Mouse (Mus musculus): ENCODE results near the gene Fam3b.

GRCm38 (mm10) chr16:97504793-97505192, 9.8 kb downstream of the Fam3b start:
- TF ChIP-seq E2F4 (IDR thresholded peaks at IDR 0.05; ENCODE audit: insufficient read depth) (no peak), USF1 (IDR thresholded peaks at IDR 0.05; ENCODE audit: low read depth) (no peak), POLR2A (IDR thresholded peaks at IDR 0.05; ENCODE audit: insufficient read length, low read depth) (no peak), POLR2AphosphoS2 (IDR thresholded peaks at IDR 0.05; ENCODE audit: insufficient read length, low read depth) (no peak), TCF12 (IDR thresholded peaks at IDR 0.05; ENCODE audit: insufficient read depth, poor library complexity, severe bottlenecking) (no peak), SRF (IDR thresholded peaks at IDR 0.05; ENCODE audit: control insufficient read depth, insufficient read length, low read depth) (no peak), MYOG (IDR thresholded peaks at IDR 0.05; ENCODE audit: control insufficient read depth in 1 of 3, insufficient read depth in 1 of 3, insufficient read length in 2 of 3, low read depth in 2 of 3) (no peak), MAX (IDR thresholded peaks at IDR 0.05; ENCODE audit: low read depth) (no peak), CEBPB (IDR thresholded peaks at IDR 0.05; ENCODE audit: insufficient read depth, poor library complexity, severe bottlenecking) (no peak)

Measured in myocyte (in vitro differentiated cells).